Mouse (Mus musculus) heart, embryonic 15.5 days (tissue): Measurements from ENCODE around the gene Snap25. TPM values are rescaled to one million over a fixed set of nuclear protein-coding genes. Genes with fewer than 3 reads are reported as not detected.

Experiments used
- ATAC-seq: fragments of 200-750 bp; cut with Nextera tagmentation; replicated peaks from 2 replicates; pipeline ENCODE4 v1.8.0; 2017; ENCODE audit warnings: low read depth, moderate TSS enrichment; ENCODE audit not compliant: insufficient number of reproducible peaks, insufficient read depth, low FRiP score
- H3K27ac ChIP-seq: fragments of 300-500 bp; sonication (generic); 2 replicates; pipeline ENCODE4 v1.5.1; 2015; ENCODE audit warnings: mild to moderate bottlenecking, inconsistent platforms
- H3K27me3 ChIP-seq: fragments of 300-500 bp; sonication (generic); 2 replicates; pipeline ENCODE4 v1.6.1; 2015; ENCODE audit warnings: inconsistent platforms
- H3K36me3 ChIP-seq: fragments of 300-500 bp; sonication (generic); 2 replicates; pipeline ENCODE4 v1.6.1; 2015; ENCODE audit warnings: mild to moderate bottlenecking, inconsistent platforms
- H3K4me1 ChIP-seq: fragments of 300-500 bp; sonication (generic); replicated peaks from 2 replicates; pipeline ENCODE4 v1.6.1; 2015; ENCODE audit warnings: inconsistent platforms
- H3K4me2 ChIP-seq: fragments of 300-500 bp; sonication (generic); 2 replicates; pipeline ENCODE4 v1.6.1; 2015; ENCODE audit warnings: inconsistent platforms, mild to moderate bottlenecking, moderate library complexity
- H3K4me3 ChIP-seq: fragments of 300-500 bp; sonication (generic); 2 replicates; pipeline ENCODE4 v1.5.1; 2015; ENCODE audit warnings: mild to moderate bottlenecking, inconsistent platforms
- H3K9ac ChIP-seq: fragments of 300-500 bp; sonication (generic); 2 replicates; pipeline ENCODE4 v1.6.1; 2015; ENCODE audit warnings: mild to moderate bottlenecking, inconsistent platforms
- H3K9me3 ChIP-seq: fragments of 300-500 bp; sonication (generic); replicated peaks from 2 replicates; pipeline ENCODE4 v1.6.1; 2016; ENCODE audit warnings: inconsistent platforms
- WGBS: fragments of 180-500 bp; shearing (Covaris S2); methylation state at CpG from one replicate; pipeline ENCODE4 v1.1.7; 2015; ENCODE audit warnings: mixed read lengths; 5-methylcytosine and 5-hydroxymethylcytosine counted together
- polyA plus RNA-seq: library from polyadenylated mRNA; unstranded; fragments of >200 nt; fragmentation: Nextera tagmentation; extraction: Ambion mirVana; gene quantifications from 2 replicates; pipeline ENCODE4 v1.2.1, GENCODE M21; 2015

Snap25 gene
- 0.59 and 3.9 TPM in 2 replicates for polyA plus RNA-seq

DNA sequence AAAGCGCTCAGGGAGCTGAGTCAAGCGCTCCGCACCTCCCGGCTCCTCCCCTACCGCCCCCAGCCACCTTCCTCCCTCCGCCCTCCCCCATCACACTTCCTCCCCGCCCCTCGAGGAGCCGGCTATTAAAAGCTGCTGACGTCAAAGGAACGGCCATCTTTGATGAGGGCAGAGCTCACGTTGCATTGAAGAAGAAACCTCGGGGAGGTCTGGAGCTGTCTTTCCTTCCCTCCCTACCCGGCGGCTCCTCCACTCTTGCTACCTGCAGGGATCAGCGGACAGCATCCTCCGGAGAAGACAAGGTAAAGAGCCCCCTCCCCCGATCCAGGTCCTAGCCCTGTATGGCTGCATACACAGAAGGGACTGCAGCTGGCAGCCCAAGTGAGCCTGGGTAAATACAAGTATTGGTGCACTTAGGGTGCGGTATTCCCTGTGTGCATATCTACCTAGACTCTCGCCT is at the start of gene Snap25:
Gene Snap25 (plus strand): TSS at position 155 of the 460 bp plus-strand sequence.
- H3K27me3 ChIP-seq: no peaks in the 10 kb centered on the region
- H3K9ac ChIP-seq: no peak within 1 kb of the TSS
- ATAC-seq: no peak
- no peaks in the 10 kb centered on the region for H3K36me3 ChIP-seq
- no peak within 1 kb of the TSS for H3K27ac ChIP-seq
- peaks cover 20% of the 10 kb centered on the region for H3K4me1 ChIP-seq
- H3K9me3 ChIP-seq: no peaks in the 10 kb centered on the region
- H3K4me3 ChIP-seq: peak within 1 kb of the TSS; percentile 40
- H3K4me2 ChIP-seq: peak within 1 kb of the TSS; percentile 64
- WGBS: under 1% methylated on average over 20 of the region's 20 CpGs

DNA sequence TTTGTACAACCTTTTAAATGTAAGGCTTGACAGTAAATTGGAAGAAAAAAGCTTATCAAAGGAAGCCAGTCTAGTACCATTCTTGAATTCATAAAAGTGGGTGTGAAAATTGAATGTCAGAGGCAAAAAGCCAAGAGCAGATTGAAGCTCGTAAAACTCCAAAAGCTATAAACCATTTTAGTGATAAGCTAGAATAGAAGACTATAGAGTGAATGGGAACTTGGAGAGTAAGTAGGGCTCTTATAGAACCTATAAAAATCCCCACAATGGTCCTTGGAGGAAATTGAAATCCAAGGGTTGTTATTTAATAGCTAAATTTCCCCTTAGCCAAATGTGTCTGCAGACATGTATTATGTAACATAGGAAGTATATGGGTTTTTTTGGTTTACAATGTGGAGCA is 46.3 kb upstream of the Snap25 start:
- H3K27ac ChIP-seq: no peak overlapping the region
- no peaks in the 10 kb centered on the region for H3K36me3 ChIP-seq
- no peak overlapping the region for H3K4me3 ChIP-seq
- no peak overlapping the region for H3K4me2 ChIP-seq
- no peaks in the 10 kb centered on the region for H3K9me3 ChIP-seq
- no peaks in the 10 kb centered on the region for H3K27me3 ChIP-seq
- ATAC-seq: no peak
- WGBS: 66% methylated on average over 1 of the region's 1 CpGs
- H3K9ac ChIP-seq: no peak overlapping the region
- H3K4me1 ChIP-seq: peaks cover 8% of the 10 kb centered on the region

DNA sequence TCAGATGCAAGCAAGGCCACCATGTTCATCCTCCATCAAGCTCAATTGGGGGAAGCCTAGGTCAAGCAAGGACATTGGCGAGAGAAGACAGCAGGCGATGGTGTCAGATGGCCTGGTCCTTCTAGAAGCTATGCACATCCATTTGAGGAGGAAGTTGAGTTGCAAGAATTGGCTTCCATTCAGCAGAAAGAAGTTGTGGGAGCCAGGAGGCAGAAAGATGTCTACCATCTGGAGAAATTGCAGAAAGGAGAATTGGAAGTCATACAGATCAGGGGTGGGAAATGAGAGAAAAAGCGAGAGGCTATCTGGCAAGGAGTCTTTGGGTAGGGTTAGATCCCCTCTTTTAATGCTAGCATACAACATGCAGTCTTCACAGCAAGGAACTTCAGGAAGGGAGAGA is 44.1 kb upstream of the Snap25 start:
- no peak overlapping the region for H3K4me2 ChIP-seq
- H3K4me1 ChIP-seq: peaks cover 8% of the 10 kb centered on the region
- no peaks in the 10 kb centered on the region for H3K9me3 ChIP-seq
- no peak overlapping the region for H3K27ac ChIP-seq
- H3K9ac ChIP-seq: no peak overlapping the region
- H3K4me3 ChIP-seq: no peak overlapping the region
- no peak for ATAC-seq
- H3K36me3 ChIP-seq: no peaks in the 10 kb centered on the region
- H3K27me3 ChIP-seq: no peaks in the 10 kb centered on the region
- WGBS: 69% methylated on average over 3 of the region's 3 CpGs

DNA sequence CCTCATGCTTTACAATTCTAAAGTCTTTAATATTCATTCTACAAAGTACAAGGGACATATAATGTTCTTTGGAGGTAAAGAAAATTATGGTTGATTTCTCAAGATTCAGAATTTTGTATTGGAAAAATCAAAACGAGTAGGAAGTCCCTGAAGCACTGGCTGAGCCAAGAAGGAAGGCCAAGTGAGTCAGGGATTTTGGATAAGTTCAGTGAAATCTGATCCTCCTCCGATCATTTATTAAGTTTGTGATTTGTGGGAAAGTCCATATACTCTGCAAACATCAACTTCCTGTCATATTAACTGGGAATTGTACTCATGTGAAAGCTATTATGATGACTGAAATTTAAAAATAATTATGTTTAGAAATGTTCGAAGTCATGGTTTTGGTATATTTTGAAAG is 43.6 kb upstream of the Snap25 start:
- no peak overlapping the region for H3K4me3 ChIP-seq
- H3K4me1 ChIP-seq: peaks cover 8% of the 10 kb centered on the region
- no peak for ATAC-seq
- no peaks in the 10 kb centered on the region for H3K36me3 ChIP-seq
- no peak overlapping the region for H3K4me2 ChIP-seq
- no peak overlapping the region for H3K9ac ChIP-seq
- no peak overlapping the region for H3K27ac ChIP-seq
- no peaks in the 10 kb centered on the region for H3K9me3 ChIP-seq
- WGBS: 65% methylated on average over 3 of the region's 3 CpGs
- H3K27me3 ChIP-seq: no peaks in the 10 kb centered on the region

DNA sequence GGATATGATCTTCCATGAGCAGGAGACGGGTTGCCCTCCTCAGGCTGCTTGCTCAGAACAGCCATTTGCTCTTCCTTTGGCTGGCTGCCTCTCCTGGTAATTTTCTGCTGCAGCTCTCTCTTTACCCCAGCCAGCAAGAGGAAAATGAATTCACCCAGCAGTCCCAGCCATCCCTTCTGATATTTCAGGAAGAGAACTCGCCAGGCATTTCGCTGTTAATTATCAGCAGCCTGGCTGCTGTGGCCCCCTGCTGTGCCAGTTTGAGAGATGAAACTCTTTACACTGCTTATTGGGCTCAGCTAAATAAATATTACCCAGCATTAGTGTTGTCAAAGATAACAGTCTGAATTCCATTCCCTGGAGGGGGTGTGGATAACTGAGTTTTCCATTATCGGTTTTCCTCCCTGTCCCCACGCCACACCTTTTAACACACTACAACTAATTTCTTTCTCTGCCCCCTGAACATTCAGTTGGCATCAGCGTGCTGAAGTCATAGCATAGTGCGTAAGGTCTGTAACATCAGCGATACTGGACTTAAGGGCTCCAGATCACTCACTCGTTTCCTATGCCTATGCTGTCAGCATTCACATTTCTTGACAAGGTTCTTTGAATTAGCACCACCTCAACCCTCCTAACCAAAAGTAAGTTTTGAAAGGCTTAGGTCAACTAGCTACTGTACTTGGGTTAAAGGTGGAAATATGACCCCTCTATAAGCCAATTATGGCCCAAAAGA is 42.5 kb upstream of the Snap25 start:
- H3K9ac ChIP-seq: no peak overlapping the region
- ATAC-seq: no peak
- H3K9me3 ChIP-seq: no peaks in the 10 kb centered on the region
- WGBS: 21% methylated on average over 9 of the region's 9 CpGs
- no peaks in the 10 kb centered on the region for H3K27me3 ChIP-seq
- H3K4me3 ChIP-seq: no peak overlapping the region
- H3K27ac ChIP-seq: peak overlapping the region; percentile 24
- peaks cover 8% of the 10 kb centered on the region for H3K4me1 ChIP-seq
- no peaks in the 10 kb centered on the region for H3K36me3 ChIP-seq
- H3K4me2 ChIP-seq: peak overlapping the region; percentile 33

DNA sequence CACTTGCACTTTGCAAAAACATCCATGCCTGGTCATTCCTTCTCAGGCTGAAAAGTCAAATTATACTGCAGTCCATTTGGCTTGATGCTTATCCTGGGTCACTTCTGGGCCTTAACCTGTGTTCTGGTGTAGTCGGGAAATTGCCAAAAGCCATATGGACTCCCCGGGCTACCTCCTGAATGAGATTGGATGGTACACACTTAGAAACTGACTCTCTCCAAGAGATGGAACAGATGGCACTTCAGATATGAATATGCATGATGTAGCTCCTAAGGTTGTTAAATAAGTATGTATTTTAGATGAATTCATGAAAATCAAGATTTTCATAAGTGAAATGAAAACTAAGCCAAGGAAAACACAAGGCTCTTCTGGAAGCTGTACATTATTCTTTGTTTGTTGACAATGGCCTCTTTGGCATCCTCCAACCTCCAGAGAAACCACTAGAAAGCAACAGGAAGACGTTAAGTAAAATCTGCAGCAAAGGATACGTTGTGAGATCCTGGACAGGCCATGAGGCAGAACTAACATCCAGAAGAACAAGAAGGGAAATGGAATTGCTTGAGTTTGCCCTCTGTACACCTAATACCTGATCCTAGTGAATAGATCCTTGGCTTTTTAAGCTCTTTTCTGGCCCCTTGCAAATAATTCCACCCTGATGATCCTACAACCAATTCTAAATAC is 39.0 kb upstream of the Snap25 start:
- WGBS: 74% methylated on average over 4 of the region's 4 CpGs
- Histone ChIP-seq H3K4me2 (no peak overlapping the region), H3K36me3 (no peaks in the 10 kb centered on the region), H3K4me1 (peaks cover 30% of the 10 kb centered on the region), H3K27me3 (no peaks in the 10 kb centered on the region), H3K9ac (no peak overlapping the region), H3K27ac (no peak overlapping the region), H3K4me3 (no peak overlapping the region), H3K9me3 (no peaks in the 10 kb centered on the region)
- no peak for ATAC-seq

DNA sequence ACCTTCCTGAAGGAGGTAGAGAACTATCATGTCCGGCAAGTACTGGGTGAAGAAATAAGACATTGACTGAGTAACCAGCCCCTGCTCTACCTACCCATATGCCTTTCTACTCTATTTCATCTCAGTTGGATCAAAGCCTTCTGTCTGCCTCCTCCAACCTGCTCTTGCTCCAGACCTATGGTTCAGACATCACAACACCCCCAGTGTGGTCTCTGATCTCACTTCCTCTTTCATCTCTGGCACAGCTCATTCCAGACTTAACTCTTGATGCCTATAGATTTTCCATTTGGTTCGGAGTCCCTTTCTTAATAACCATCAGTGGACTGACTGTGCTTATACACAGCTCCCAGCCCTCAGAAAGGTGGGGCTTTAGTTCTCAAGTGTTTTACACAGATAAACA is 37.1 kb upstream of the Snap25 start:
- no peak for ATAC-seq
- peaks cover 29% of the 10 kb centered on the region for H3K4me1 ChIP-seq
- H3K36me3 ChIP-seq: no peaks in the 10 kb centered on the region
- no peak overlapping the region for H3K27ac ChIP-seq
- no peaks in the 10 kb centered on the region for H3K27me3 ChIP-seq
- 81% methylated on average over 2 of the region's 2 CpGs for WGBS
- no peak overlapping the region for H3K4me3 ChIP-seq
- no peak overlapping the region for H3K9ac ChIP-seq
- no peak overlapping the region for H3K4me2 ChIP-seq
- H3K9me3 ChIP-seq: no peaks in the 10 kb centered on the region

DNA sequence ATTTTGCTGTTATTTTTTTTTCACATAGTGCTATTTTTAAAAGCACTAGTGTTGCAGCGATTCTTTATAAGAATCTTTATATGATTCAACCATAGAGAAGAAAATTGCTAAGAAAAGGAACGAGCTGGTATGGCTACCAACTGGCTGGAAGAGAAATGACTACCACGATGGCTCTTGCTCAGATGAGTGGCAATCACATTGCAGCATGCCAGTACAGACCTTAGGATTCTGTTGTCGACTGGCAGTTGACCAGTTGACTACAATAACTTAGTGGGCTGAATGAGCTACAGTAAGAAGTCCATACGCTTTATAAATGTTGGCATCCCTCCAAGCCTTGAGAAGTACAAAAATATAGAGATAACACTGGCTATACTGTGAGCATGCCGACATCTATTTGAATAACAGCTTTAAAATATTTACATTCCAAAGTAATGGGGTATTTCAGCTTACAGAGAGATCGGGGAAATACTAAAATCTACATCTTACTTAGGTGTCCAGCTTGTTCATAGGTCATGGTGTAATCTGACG is 36.3 kb upstream of the Snap25 start:
- Histone ChIP-seq H3K27ac (no peak overlapping the region), H3K4me1 (peaks cover 29% of the 10 kb centered on the region), H3K4me3 (no peak overlapping the region), H3K9me3 (no peaks in the 10 kb centered on the region), H3K4me2 (no peak overlapping the region), H3K36me3 (no peaks in the 10 kb centered on the region), H3K9ac (no peak overlapping the region), H3K27me3 (no peaks in the 10 kb centered on the region)
- no peak for ATAC-seq
- 36% methylated on average over 8 of the region's 8 CpGs for WGBS

DNA sequence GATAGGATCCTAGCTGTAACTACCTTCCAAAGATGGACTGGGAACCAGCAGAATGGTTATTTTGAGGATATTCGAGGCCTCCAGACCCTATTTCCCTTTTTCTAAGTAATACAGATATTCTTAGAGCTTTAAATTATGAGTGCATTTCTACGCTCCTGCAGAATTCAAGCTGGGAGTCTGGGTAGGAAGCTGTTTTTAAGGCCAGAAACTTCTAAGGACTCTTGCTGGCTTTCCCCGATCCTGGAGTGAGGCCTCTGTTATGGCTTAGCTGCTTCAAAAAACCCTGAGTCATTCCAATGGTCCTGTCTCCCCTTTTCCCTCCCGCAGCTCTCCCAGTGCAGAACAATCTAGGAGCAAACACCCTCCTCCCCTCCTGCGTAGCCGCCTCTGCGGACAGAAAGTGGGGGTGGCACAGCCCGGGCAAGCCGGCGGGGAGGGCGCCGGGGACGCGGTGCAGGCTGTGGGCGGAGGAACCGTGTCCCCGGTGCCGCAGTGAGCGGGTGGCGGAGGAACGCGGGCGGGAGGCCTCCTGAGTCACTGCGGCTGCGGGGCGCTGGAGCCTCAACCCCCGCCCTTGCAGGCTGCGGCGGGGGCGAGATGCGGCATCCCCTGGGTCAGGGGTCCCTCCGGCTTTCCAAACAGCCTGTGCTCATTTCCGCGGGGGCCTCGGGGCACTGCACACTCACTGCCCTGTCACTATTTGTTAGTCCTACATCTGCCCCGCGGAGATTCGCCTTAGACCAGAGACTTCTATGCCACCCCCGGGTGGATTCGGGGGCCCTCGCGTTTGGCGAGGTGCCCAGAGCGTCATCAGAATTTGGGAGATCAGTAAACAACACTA is 34.7 kb upstream of the Snap25 start:
- H3K27me3 ChIP-seq: no peaks in the 10 kb centered on the region
- WGBS: 2% methylated on average over 44 of the region's 44 CpGs
- no peaks in the 10 kb centered on the region for H3K9me3 ChIP-seq
- H3K9ac ChIP-seq: peak overlapping the region; percentile 71
- peak; percentile 80 for ATAC-seq
- H3K4me3 ChIP-seq: peak overlapping the region; percentile 62
- H3K27ac ChIP-seq: peak overlapping the region; percentile 90
- H3K4me1 ChIP-seq: peaks cover 37% of the 10 kb centered on the region
- no peaks in the 10 kb centered on the region for H3K36me3 ChIP-seq
- peak overlapping the region; percentile 90 for H3K4me2 ChIP-seq

DNA sequence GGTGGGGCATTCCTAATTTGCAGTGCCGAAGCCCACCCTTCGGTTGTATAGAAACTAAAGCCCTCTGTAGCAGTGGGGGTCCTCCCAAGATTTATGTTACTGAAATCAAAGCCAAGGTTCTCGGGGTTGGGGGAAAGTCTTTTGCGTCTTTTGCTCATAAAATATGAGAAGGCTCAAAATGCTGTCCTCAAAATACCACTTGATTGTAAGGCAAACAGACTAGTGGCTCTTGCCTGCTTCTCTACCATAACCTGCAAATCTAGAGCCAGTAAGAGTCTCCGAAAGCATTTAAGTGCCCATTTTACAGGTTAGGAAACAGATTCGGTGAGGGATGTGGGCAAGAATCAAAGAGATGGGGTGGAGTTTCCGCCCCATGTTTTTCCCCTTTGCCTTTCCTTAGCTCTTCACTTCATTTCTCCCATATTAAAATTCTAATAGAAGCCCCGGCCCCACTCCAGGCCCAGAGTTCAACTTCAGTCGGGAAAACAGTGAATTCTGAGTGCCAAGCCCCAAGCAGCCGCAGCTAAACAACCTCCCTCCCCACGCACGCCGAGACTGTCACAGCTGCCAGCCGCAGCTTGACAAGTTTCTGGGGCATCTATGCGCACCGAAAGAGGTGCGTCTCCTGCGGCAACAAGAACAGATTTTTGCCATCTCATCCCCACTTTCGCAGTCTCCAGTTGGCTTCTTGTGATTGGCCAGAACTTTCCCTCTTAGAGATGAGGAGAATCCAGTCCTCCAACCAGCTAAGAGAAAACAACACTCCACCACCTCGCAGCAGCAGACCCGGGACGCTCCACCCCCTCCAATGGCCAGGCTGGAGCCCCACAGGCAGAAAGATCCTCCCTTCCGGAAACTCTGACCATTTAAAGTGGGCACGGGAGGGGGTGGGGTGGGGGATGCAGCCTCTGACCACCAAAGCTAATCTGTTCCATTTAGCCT is 33.7 kb upstream of the Snap25 start:
- H3K36me3 ChIP-seq: no peaks in the 10 kb centered on the region
- H3K4me2 ChIP-seq: peak overlapping the region; percentile 90
- H3K9ac ChIP-seq: peak overlapping the region; percentile 71
- WGBS: 2% methylated on average over 24 of the region's 24 CpGs
- H3K4me1 ChIP-seq: peaks cover 37% of the 10 kb centered on the region
- H3K4me3 ChIP-seq: peak overlapping the region; percentile 62
- no peaks in the 10 kb centered on the region for H3K27me3 ChIP-seq
- ATAC-seq: peak; percentile 82
- peak overlapping the region; percentile 90 for H3K27ac ChIP-seq
- no peaks in the 10 kb centered on the region for H3K9me3 ChIP-seq
